Mouse (Mus musculus) kidney, adult 2 months (tissue): ENCODE measurements around the gene Fibin. TPM values are rescaled to one million over a fixed set of nuclear protein-coding genes. Genes with fewer than 3 reads are reported as not detected.

Source experiments
- DNase-seq: peaks from one replicate; pipeline ENCODE4 v3.0.0; 2021
- H3K27ac ChIP-seq: fragments of 200-500 bp; 2 replicates; pipeline ENCODE4 v1.5.1; 2012; ENCODE audit warnings: low read depth, low read length, control low read depth, inconsistent platforms; ENCODE audit not compliant: insufficient read depth
- H3K27me3 ChIP-seq: fragments of 200-500 bp; replicated peaks from 2 replicates; pipeline ENCODE4 v1.6.1; 2012; ENCODE audit warnings: mild to moderate bottlenecking, moderate library complexity, low read length, inconsistent platforms; ENCODE audit not compliant: control insufficient read depth, insufficient read depth
- H3K36me3 ChIP-seq: fragments of 200-500 bp; 2 replicates; pipeline ENCODE4 v1.6.1; 2012; ENCODE audit warnings: mild to moderate bottlenecking, moderate library complexity, low read length, inconsistent platforms; ENCODE audit not compliant: control insufficient read depth, insufficient read depth
- H3K4me1 ChIP-seq: fragments of 200-500 bp; 2 replicates; pipeline ENCODE4 v1.6.1; 2011; ENCODE audit warnings: low read length; ENCODE audit not compliant: control insufficient read depth, insufficient read depth
- H3K4me3 ChIP-seq: fragments of 200-500 bp; 2 replicates; pipeline ENCODE4 v1.5.1; 2011; ENCODE audit warnings: mild to moderate bottlenecking, low read depth, low read length, control low read depth; ENCODE audit not compliant: insufficient read depth
- CTCF ChIP-seq: fragments of 200-500 bp; conservative IDR thresholded peaks from 2 replicates; pipeline ENCODE4 v1.5.1; 2011; ENCODE audit warnings: low read depth, mild to moderate bottlenecking, control low read depth, low read length, moderate library complexity, mixed read lengths; ENCODE audit not compliant: insufficient read depth, insufficient read length
- POLR2A ChIP-seq: fragments of 200-500 bp; IDR thresholded peaks from one replicate; pipeline ENCODE4 v1.6.1; 2011; ENCODE audit warnings: low read depth, low read length, control low read depth
- WGBS: fragments of 180-500 bp; shearing (Covaris S2); methylation state at CpG from one replicate; pipeline ENCODE4 v1.1.7; 2018; 5-methylcytosine and 5-hydroxymethylcytosine counted together
- polyA plus RNA-seq: library from polyadenylated mRNA; depleted of rRNA; stranded (reverse); fragments of >200 nt; gene quantifications from 2 replicates; pipeline ENCODE4 v1.2.3, GENCODE M21; 2012

The Fibin gene
- polyA plus RNA-seq, 1 experiment: 2.2 TPM

GRCm38 (mm10) chr2:110375475-110375874 is 12.5 kb upstream of the Fibin start:
- Histone ChIP-seq H3K4me1 (peaks cover 7% of the 10 kb centered on the region; the same call in 1 of the 2 replicates), H3K27ac (no peak overlapping the region), H3K4me3 (no peak overlapping the region), H3K36me3 (no peaks in the 10 kb centered on the region), H3K27me3 (no peaks in the 10 kb centered on the region)
- no peak for DNase-seq
- no peak for TF ChIP-seq POLR2A
- no peak for TF ChIP-seq CTCF
- WGBS: 94% methylated on average over 1 of the region's 1 CpGs

GRCm38 (mm10) chr2:110373186-110373585 is 10.2 kb upstream of the Fibin start:
- Histone ChIP-seq H3K4me3 (no peak overlapping the region), H3K4me1 (peaks cover 7% of the 10 kb centered on the region; the same call in 1 of the 2 replicates), H3K27me3 (no peaks in the 10 kb centered on the region), H3K36me3 (no peaks in the 10 kb centered on the region), H3K27ac (no peak overlapping the region)
- TF ChIP-seq POLR2A (no peak), CTCF (no peak)
- no peak for DNase-seq
- 73% methylated on average over 2 of the region's 2 CpGs for WGBS

GRCm38 (mm10) chr2:110367382-110367887 is 4.5 kb upstream of the Fibin start:
- Histone ChIP-seq H3K27ac (no peak overlapping the region), H3K4me1 (peaks cover 6% of the 10 kb centered on the region), H3K36me3 (no peaks in the 10 kb centered on the region), H3K4me3 (no peak overlapping the region), H3K27me3 (no peaks in the 10 kb centered on the region)
- 57% methylated on average over 1 of the region's 1 CpGs for WGBS
- TF ChIP-seq POLR2A: no peak
- TF ChIP-seq CTCF: no peak
- DNase-seq: peak; percentile 54

GRCm38 (mm10) chr2:110365401-110365800 is 2.4 kb upstream of the Fibin start:
- H3K4me1 ChIP-seq: peaks cover 6% of the 10 kb centered on the region
- H3K4me3 ChIP-seq: no peak overlapping the region
- peak overlapping the region; percentile 1; the same call in 1 of the 2 replicates for H3K27ac ChIP-seq
- H3K36me3 ChIP-seq: no peaks in the 10 kb centered on the region
- no peaks in the 10 kb centered on the region for H3K27me3 ChIP-seq
- peak; percentile 71 for DNase-seq
- no peak for TF ChIP-seq POLR2A
- no peak for TF ChIP-seq CTCF

- H3K27ac ChIP-seq: no peak overlapping the region
- peaks cover 6% of the 10 kb centered on the region for H3K4me1 ChIP-seq
- no peaks in the 10 kb centered on the region for H3K27me3 ChIP-seq
- TF ChIP-seq CTCF: no peak
- no peak for TF ChIP-seq POLR2A
- WGBS: 85% methylated on average over 3 of the region's 3 CpGs
- no peak overlapping the region for H3K4me3 ChIP-seq
- H3K36me3 ChIP-seq: no peaks in the 10 kb centered on the region
- DNase-seq: no peak
These were observed 872 bp upstream of the Fibin start for GRCm38 (mm10) chr2:110363855-110364254.

GRCm38 (mm10) chr2:110353302-110353970 is 9.5 kb downstream of the Fibin start:
- 89% methylated on average over 5 of the region's 5 CpGs for WGBS
- H3K36me3 ChIP-seq: no peaks in the 10 kb centered on the region
- TF ChIP-seq POLR2A: no peak
- no peak for TF ChIP-seq CTCF
- H3K4me3 ChIP-seq: no peak overlapping the region
- no peaks in the 10 kb centered on the region; the same call in 1 of the 2 replicates for H3K27me3 ChIP-seq
- peaks cover 3% of the 10 kb centered on the region for H3K4me1 ChIP-seq
- no peak for DNase-seq
- H3K27ac ChIP-seq: no peak overlapping the region

GRCm38 (mm10) chr2:110351843-110352251 is 11.1 kb downstream of the Fibin start:
- Histone ChIP-seq H3K4me1 (peaks cover 3% of the 10 kb centered on the region), H3K4me3 (no peak overlapping the region), H3K27me3 (no peaks in the 10 kb centered on the region; the same call in 1 of the 2 replicates), H3K36me3 (no peaks in the 10 kb centered on the region), H3K27ac (no peak overlapping the region)
- 66% methylated on average over 5 of the region's 5 CpGs for WGBS
- TF ChIP-seq POLR2A (no peak), CTCF (no peak)
- peak; percentile 39 for DNase-seq
